Mouse (Mus musculus) thymus, adult 18-20 months (tissue): ENCODE data around the gene Slc35f1.

ENCODE experiments used
- DNase-seq, 2 experiments: peaks; one replicate each; pipeline ENCODE4 v3.0.0; 2022; ENCODE audit warnings: mixed read lengths in 2 of 2

Gene Slc35f1

GRCm38 (mm10) chr10:53115673-53116398, 425.5 kb downstream of the Slc35f1 start:
- no peak for DNase-seq

GRCm38 (mm10) chr10:53120608-53121007, 430.3 kb downstream of the Slc35f1 start:
- no peak for DNase-seq

GRCm38 (mm10) chr10:53124365-53124764, 434.0 kb downstream of the Slc35f1 start:
- no peak for DNase-seq

- no peak for DNase-seq
Observed at GRCm38 (mm10) chr10:53132707-53133106, 442.4 kb downstream of the Slc35f1 start.

- DNase-seq: no peak
Observed at GRCm38 (mm10) chr10:53150321-53150720, 460.0 kb downstream of the Slc35f1 start.

GRCm38 (mm10) chr10:53150916-53151315, 460.6 kb downstream of the Slc35f1 start:
- DNase-seq: no peak

GRCm38 (mm10) chr10:53156374-53156773, 466.0 kb downstream of the Slc35f1 start:
- DNase-seq: no peak

GRCm38 (mm10) chr10:53157740-53158139, 467.4 kb downstream of the Slc35f1 start:
- no peak for DNase-seq
